Mouse (Mus musculus): ENCODE results near the gene Prrc2a. TPM values are rescaled to one million over a fixed set of nuclear protein-coding genes. Genes with fewer than 3 reads are reported as not detected.
A peak's percentile ranks its signal among the peaks of the same experiment; 100 is the strongest.

Gene Prrc2a
- polyA plus RNA-seq, 1 experiment: 70.4 TPM

DNA sequence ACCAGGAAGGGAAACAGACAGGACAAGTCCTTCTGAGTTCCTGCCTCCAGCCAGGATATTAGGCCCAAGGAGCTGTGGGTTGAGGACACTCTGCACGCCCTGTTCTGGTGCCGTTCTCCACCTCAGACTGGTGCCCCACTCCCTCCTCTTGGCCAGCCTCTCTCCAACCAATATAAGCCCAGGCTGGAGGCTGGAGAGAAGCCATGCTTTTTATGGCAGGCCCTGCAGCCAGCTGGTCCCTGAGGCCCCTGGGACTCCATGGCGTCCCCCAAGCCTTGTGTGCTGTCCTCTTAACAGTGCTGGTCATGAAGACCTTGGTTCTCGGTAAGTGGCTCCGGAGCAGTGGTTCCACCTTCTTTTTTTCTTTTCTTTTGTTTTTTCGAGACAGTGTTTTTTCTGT is 56.6 kb downstream of the Prrc2a start, which contains the start of gene Ly6g5c:
TSS of gene Ly6g5c (plus strand) at position 183 of the 400 bp plus-strand sequence.
- H3K36me3 ChIP-seq (ENCODE audit: control insufficient read depth): peaks cover 18% of the 10 kb centered on the region
- H3K9me3 ChIP-seq (ENCODE audit: control insufficient read depth, low read length): no peaks in the 10 kb centered on the region
- peaks cover 33% of the 10 kb centered on the region for H3K4me1 ChIP-seq (ENCODE audit: control insufficient read depth)
- TF ChIP-seq GATA1 (IDR thresholded peaks at IDR 0.05; ENCODE audit: low read length) (no peak), TAL1 (IDR thresholded peaks at IDR 0.05; ENCODE audit: low read length) (no peak)
- H3K4me3 ChIP-seq (replicated peaks): no peak within 1 kb of the TSS
- peaks cover 2% of the 10 kb centered on the region; the same call in 1 of the 2 replicates for H3K27me3 ChIP-seq (ENCODE audit: control insufficient read depth)

- H3K27me3 ChIP-seq (ENCODE audit: control insufficient read depth): peaks cover 2% of the 10 kb centered on the region; the same call in 1 of the 2 replicates
- no peaks in the 10 kb centered on the region for H3K9me3 ChIP-seq (ENCODE audit: control insufficient read depth, low read length)
- H3K36me3 ChIP-seq (ENCODE audit: control insufficient read depth): peaks cover 34% of the 10 kb centered on the region
- peaks cover 48% of the 10 kb centered on the region for H3K4me1 ChIP-seq (ENCODE audit: control insufficient read depth)
- TF ChIP-seq TAL1 (IDR thresholded peaks at IDR 0.05; ENCODE audit: low read length): no peak
- no peak for TF ChIP-seq GATA1 (IDR thresholded peaks at IDR 0.05; ENCODE audit: low read length)
- no peak overlapping the region for H3K4me3 ChIP-seq (replicated peaks)
Observed at GRCm38 (mm10) chr17:35106522-35106921, 58.2 kb downstream of the Prrc2a start.

- peaks cover 41% of the 10 kb centered on the region for H3K36me3 ChIP-seq (ENCODE audit: control insufficient read depth)
- H3K4me1 ChIP-seq (ENCODE audit: control insufficient read depth): peaks cover 50% of the 10 kb centered on the region
- H3K27me3 ChIP-seq (ENCODE audit: control insufficient read depth): peaks cover 2% of the 10 kb centered on the region; the same call in 1 of the 2 replicates
- no peaks in the 10 kb centered on the region for H3K9me3 ChIP-seq (ENCODE audit: control insufficient read depth, low read length)
- H3K4me3 ChIP-seq (replicated peaks): no peak overlapping the region
- no peak for TF ChIP-seq GATA1 (IDR thresholded peaks at IDR 0.05; ENCODE audit: low read length)
- no peak for TF ChIP-seq TAL1 (IDR thresholded peaks at IDR 0.05; ENCODE audit: low read length)
Observed at GRCm38 (mm10) chr17:35105740-35106389, 58.8 kb downstream of the Prrc2a start.

- TF ChIP-seq TAL1 (IDR thresholded peaks at IDR 0.05; ENCODE audit: low read length) (peak; percentile 83), GATA1 (IDR thresholded peaks at IDR 0.05; ENCODE audit: low read length) (peak; percentile 73)
- H3K36me3 ChIP-seq (ENCODE audit: control insufficient read depth): peaks cover 52% of the 10 kb centered on the region
- no peaks in the 10 kb centered on the region for H3K9me3 ChIP-seq (ENCODE audit: control insufficient read depth, low read length)
- H3K4me3 ChIP-seq (replicated peaks): peak overlapping the region; percentile 5
- H3K4me1 ChIP-seq (ENCODE audit: control insufficient read depth): peaks cover 58% of the 10 kb centered on the region
- no peaks in the 10 kb centered on the region for H3K27me3 ChIP-seq (ENCODE audit: control insufficient read depth)
Observed at GRCm38 (mm10) chr17:35104754-35105153, 59.9 kb downstream of the Prrc2a start.

GRCm38 (mm10) chr17:35104079-35104478 is 60.6 kb downstream of the Prrc2a start:
- peaks cover 59% of the 10 kb centered on the region for H3K36me3 ChIP-seq (ENCODE audit: control insufficient read depth)
- no peaks in the 10 kb centered on the region for H3K27me3 ChIP-seq (ENCODE audit: control insufficient read depth)
- H3K4me1 ChIP-seq (ENCODE audit: control insufficient read depth): peaks cover 58% of the 10 kb centered on the region
- no peaks in the 10 kb centered on the region for H3K9me3 ChIP-seq (ENCODE audit: control insufficient read depth, low read length)
- peak overlapping the region; percentile 23 for H3K4me3 ChIP-seq (replicated peaks)
- TF ChIP-seq TAL1 (IDR thresholded peaks at IDR 0.05; ENCODE audit: low read length): no peak
- TF ChIP-seq GATA1 (IDR thresholded peaks at IDR 0.05; ENCODE audit: low read length): no peak

DNA sequence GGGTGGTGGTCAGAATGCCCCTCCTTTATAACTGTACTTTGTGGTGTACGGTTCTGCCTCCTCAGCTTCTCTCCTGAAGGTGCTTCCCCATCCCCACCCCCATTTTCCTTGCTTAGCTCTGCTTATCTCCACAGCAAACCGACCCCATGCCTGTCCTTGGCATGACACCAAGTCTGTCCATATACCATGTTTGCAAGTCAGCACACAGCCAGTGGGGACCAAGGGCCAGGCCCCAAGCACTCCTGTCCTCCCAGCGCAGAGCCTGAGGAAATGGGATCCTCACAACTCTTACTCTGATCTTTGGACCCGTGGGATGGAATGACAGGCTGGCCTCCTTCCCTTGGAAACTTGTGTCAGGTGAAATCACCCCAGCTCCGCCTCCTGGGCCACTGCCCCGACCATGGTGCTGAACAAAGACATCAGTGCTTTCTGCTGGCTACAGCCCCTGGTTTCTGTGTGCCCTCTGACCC is 61.4 kb downstream of the Prrc2a start:
- H3K9me3 ChIP-seq (ENCODE audit: control insufficient read depth, low read length): no peaks in the 10 kb centered on the region
- peaks cover 61% of the 10 kb centered on the region for H3K4me1 ChIP-seq (ENCODE audit: control insufficient read depth)
- no peak overlapping the region for H3K4me3 ChIP-seq (replicated peaks)
- H3K36me3 ChIP-seq (ENCODE audit: control insufficient read depth): peaks cover 67% of the 10 kb centered on the region
- TF ChIP-seq TAL1 (IDR thresholded peaks at IDR 0.05; ENCODE audit: low read length) (no peak), GATA1 (IDR thresholded peaks at IDR 0.05; ENCODE audit: low read length) (no peak)
- no peaks in the 10 kb centered on the region for H3K27me3 ChIP-seq (ENCODE audit: control insufficient read depth)

- TF ChIP-seq GATA1 (IDR thresholded peaks at IDR 0.05; ENCODE audit: low read length) (no peak), TAL1 (IDR thresholded peaks at IDR 0.05; ENCODE audit: low read length) (no peak)
- peaks cover 76% of the 10 kb centered on the region for H3K36me3 ChIP-seq (ENCODE audit: control insufficient read depth)
- H3K27me3 ChIP-seq (ENCODE audit: control insufficient read depth): no peaks in the 10 kb centered on the region
- no peak overlapping the region for H3K4me3 ChIP-seq (replicated peaks)
- H3K4me1 ChIP-seq (ENCODE audit: control insufficient read depth): peaks cover 63% of the 10 kb centered on the region
- H3K9me3 ChIP-seq (ENCODE audit: control insufficient read depth, low read length): no peaks in the 10 kb centered on the region
Observed at GRCm38 (mm10) chr17:35102299-35102698, 62.4 kb downstream of the Prrc2a start.

GRCm38 (mm10) chr17:35101161-35101560 is 63.5 kb downstream of the Prrc2a start:
- TF ChIP-seq GATA1 (IDR thresholded peaks at IDR 0.05; ENCODE audit: low read length) (no peak), TAL1 (IDR thresholded peaks at IDR 0.05; ENCODE audit: low read length) (no peak)
- H3K9me3 ChIP-seq (ENCODE audit: control insufficient read depth, low read length): no peaks in the 10 kb centered on the region
- H3K4me1 ChIP-seq (ENCODE audit: control insufficient read depth): peaks cover 72% of the 10 kb centered on the region
- H3K36me3 ChIP-seq (ENCODE audit: control insufficient read depth): peaks cover 88% of the 10 kb centered on the region
- H3K27me3 ChIP-seq (ENCODE audit: control insufficient read depth): no peaks in the 10 kb centered on the region
- no peak overlapping the region for H3K4me3 ChIP-seq (replicated peaks)

- peaks cover 65% of the 10 kb centered on the region for H3K4me1 ChIP-seq (ENCODE audit: control insufficient read depth)
Observed at GRCm38 (mm10) chr17:35100196-35100765, 64.4 kb downstream of the Prrc2a start.

More at GRCm38 (mm10) chr17:35100196-35100765, 64.4 kb downstream of the Prrc2a start:
- Histone ChIP-seq H3K36me3 (ENCODE audit: control insufficient read depth) (peaks cover 96% of the 10 kb centered on the region), H3K9me3 (ENCODE audit: control insufficient read depth, low read length) (no peaks in the 10 kb centered on the region), H3K4me3 (replicated peaks) (no peak overlapping the region), H3K27me3 (ENCODE audit: control insufficient read depth) (no peaks in the 10 kb centered on the region)
- TF ChIP-seq GATA1 (IDR thresholded peaks at IDR 0.05; ENCODE audit: low read length) (no peak), TAL1 (IDR thresholded peaks at IDR 0.05; ENCODE audit: low read length) (no peak)

Other genes with a start within 250 kb of the Prrc2a start
- 0.31 and 0.38 TPM in 2 replicates for gene Neu1, start 233.6 kb downstream of the Prrc2a start, polyA plus RNA-seq (2012)
- gene Hspa1b, start 205.7 kb downstream of the Prrc2a start, polyA plus RNA-seq (2012): 408 and 454 TPM in 2 replicates
- gene Gm20481, start 195.0 kb downstream of the Prrc2a start, polyA plus RNA-seq (2012): not detected in 2 replicates
- 195 and 214 TPM in 2 replicates for gene Hspa1a, start 192.7 kb downstream of the Prrc2a start, polyA plus RNA-seq (2012)
- gene Hspa1l, start 192.2 kb downstream of the Prrc2a start, polyA plus RNA-seq (2012): 0.04 TPM in 1 of 2 replicates, not detected in the other
- gene Lsm2, start 183.0 kb downstream of the Prrc2a start, polyA plus RNA-seq (2012): 15.9 and 21.4 TPM in 2 replicates
- gene Vars, start 163.9 kb downstream of the Prrc2a start, polyA plus RNA-seq (2012): 41.7 and 44.9 TPM in 2 replicates
- 0.01 TPM in 2 replicates for gene Vwa7, start 148.3 kb downstream of the Prrc2a start, polyA plus RNA-seq (2012)
- gene Sapcd1, start 136.9 kb downstream of the Prrc2a start, polyA plus RNA-seq (2012): 0.87 and 0.97 TPM in 2 replicates
- 0.90 and 1.3 TPM in 2 replicates for gene Msh5, start 118.2 kb downstream of the Prrc2a start, polyA plus RNA-seq (2012)
- gene Clic1, start 114.9 kb downstream of the Prrc2a start, polyA plus RNA-seq (2012): 5.1 and 6.0 TPM in 2 replicates
- 0.78 and 0.92 TPM in 2 replicates for gene Ddah2, start 105.9 kb downstream of the Prrc2a start, polyA plus RNA-seq (2012)
- gene Ly6g6c, start 99.5 kb downstream of the Prrc2a start, polyA plus RNA-seq (2012): not detected in 2 replicates
- gene Mpig6b, start 98.7 kb downstream of the Prrc2a start, polyA plus RNA-seq (2012): 0.05 TPM in 1 of 2 replicates, not detected in the other
- not detected in 2 replicates for gene Ly6g6e, start 88.0 kb downstream of the Prrc2a start, polyA plus RNA-seq (2012)
- not detected in 2 replicates for gene Ly6g6d, start 86.8 kb downstream of the Prrc2a start, polyA plus RNA-seq (2012)
- 0.07 and 0.08 TPM in 2 replicates for gene Ly6g6f, start 79.3 kb downstream of the Prrc2a start, polyA plus RNA-seq (2012)
- gene Abhd16a, start 75.6 kb downstream of the Prrc2a start, polyA plus RNA-seq (2012): 10.1 and 10.3 TPM in 2 replicates
- not detected in 2 replicates for gene Ly6g5c, start 56.6 kb downstream of the Prrc2a start, polyA plus RNA-seq (2012)
- 0.03 TPM in 1 of 2 replicates, not detected in the other for gene Ly6g5b, start 49.5 kb downstream of the Prrc2a start, polyA plus RNA-seq (2012)
- 11.0 and 12.4 TPM in 2 replicates for gene Gpank1, start 43.4 kb downstream of the Prrc2a start, polyA plus RNA-seq (2012)
- gene Csnk2b, start 42.8 kb downstream of the Prrc2a start, polyA plus RNA-seq (2012): 10.2 and 11.2 TPM in 2 replicates
- 0.27 and 0.48 TPM in 2 replicates for gene D17H6S53E, start 38.5 kb downstream of the Prrc2a start, polyA plus RNA-seq (2012)
- gene Apom, start 32.8 kb downstream of the Prrc2a start, polyA plus RNA-seq (2012): 0.10 and 0.20 TPM in 2 replicates
- gene Bag6, start 29.7 kb downstream of the Prrc2a start, polyA plus RNA-seq (2012): 88.8 and 102 TPM in 2 replicates
- 0.27 TPM in 1 of 2 replicates, not detected in the other for gene Aif1, start 11.2 kb upstream of the Prrc2a start, polyA plus RNA-seq (2012)
- not detected in 2 replicates for gene Lst1, start 23.5 kb upstream of the Prrc2a start, polyA plus RNA-seq (2012)
- gene Ltb, start 29.5 kb upstream of the Prrc2a start, polyA plus RNA-seq (2012): 0.07 and 0.08 TPM in 2 replicates
- 0.07 and 0.09 TPM in 2 replicates for gene Tnf, start 37.1 kb upstream of the Prrc2a start, polyA plus RNA-seq (2012)
- gene Lta, start 40.5 kb upstream of the Prrc2a start, polyA plus RNA-seq (2012): 0.03 TPM in 1 of 2 replicates, not detected in the other
- gene Gm16181, start 55.9 kb upstream of the Prrc2a start, polyA plus RNA-seq (2012): not detected in 2 replicates
- 0.04 and 0.37 TPM in 2 replicates for gene Atp6v1g2, start 68.8 kb upstream of the Prrc2a start, polyA plus RNA-seq (2012)
- 1.6 TPM in 2 replicates for gene Nfkbil1, start 70.9 kb upstream of the Prrc2a start, polyA plus RNA-seq (2012)
- 18.8 and 20.8 TPM in 2 replicates for gene Ddx39b, start 76.8 kb upstream of the Prrc2a start, polyA plus RNA-seq (2012)
- 2.4 and 2.7 TPM in 2 replicates for gene H2-D1, start 97.8 kb upstream of the Prrc2a start, polyA plus RNA-seq (2012)
- not detected in 2 replicates for gene H2-Q1, start 155.5 kb upstream of the Prrc2a start, polyA plus RNA-seq (2012)
- not detected in 2 replicates for gene H2-Q2, start 177.3 kb upstream of the Prrc2a start, polyA plus RNA-seq (2012)
- 0.50 and 0.56 TPM in 2 replicates for gene H2-Q4, start 214.7 kb upstream of the Prrc2a start, polyA plus RNA-seq (2012)

Data from erythroblast, embryonic 14.5 days (primary cell).